Mouse (Mus musculus): Measurements from ENCODE around the gene Fabp6. TPM values are rescaled to one million over a fixed set of nuclear protein-coding genes. Genes with fewer than 3 reads are reported as not detected.
A peak's percentile ranks its signal among the peaks of the same experiment; 100 is the strongest.

The Fabp6 gene
- total and polyA plus RNA-seq, 2 experiments from 2014 or later = not detected

DNA sequence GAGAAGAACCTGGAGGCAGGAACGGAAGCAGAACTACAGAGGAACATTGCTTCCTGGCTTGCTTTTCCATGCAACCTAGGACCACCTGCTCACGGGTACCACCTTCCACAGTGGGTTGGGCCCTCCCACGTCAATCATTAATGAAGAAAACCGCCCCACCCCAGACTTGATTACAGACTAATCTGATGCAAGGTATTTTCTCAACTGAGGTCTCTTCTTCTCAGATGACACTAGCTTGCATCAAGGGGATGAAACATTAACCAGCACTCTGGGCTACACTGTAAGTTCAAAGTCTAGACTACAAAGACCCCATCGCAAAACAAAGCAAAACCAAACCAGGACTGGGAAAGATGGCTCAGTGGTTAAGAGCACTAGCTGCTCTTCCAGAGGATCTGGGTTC is 20.4 kb upstream of the Fabp6 start:
- peaks cover 7% of the 10 kb centered on the region for H3K4me1 ChIP-seq (ENCODE audit: insufficient read depth, low read length)
- no peaks in the 10 kb centered on the region for H3K9me3 ChIP-seq (ENCODE audit: low read length)
- no peaks in the 10 kb centered on the region for H3K27me3 ChIP-seq (ENCODE audit: insufficient read depth, low read length)
- no peak overlapping the region for H3K9ac ChIP-seq (replicated peaks; ENCODE audit: low read length, poor library complexity, severe bottlenecking)
- no peak for TF ChIP-seq CTCF (IDR thresholded peaks at IDR 0.05)
- no peaks in the 10 kb centered on the region for H3K36me3 ChIP-seq (ENCODE audit: insufficient read depth, low read length)
- DNase-seq (ENCODE audit: low spot score) = no peak
- no peak overlapping the region for H3K4me3 ChIP-seq (ENCODE audit: low read depth, low read length)
- H3K4me2 ChIP-seq (ENCODE audit: low read depth, low read length, poor library complexity, severe bottlenecking) = no peak overlapping the region
- H3K27ac ChIP-seq (ENCODE audit: low read depth, low read length) = no peak overlapping the region
- ATAC-seq (ENCODE audit: low FRiP score) = no peak
- 95% methylated on average over 5 of the region's 5 CpGs for WGBS

DNA sequence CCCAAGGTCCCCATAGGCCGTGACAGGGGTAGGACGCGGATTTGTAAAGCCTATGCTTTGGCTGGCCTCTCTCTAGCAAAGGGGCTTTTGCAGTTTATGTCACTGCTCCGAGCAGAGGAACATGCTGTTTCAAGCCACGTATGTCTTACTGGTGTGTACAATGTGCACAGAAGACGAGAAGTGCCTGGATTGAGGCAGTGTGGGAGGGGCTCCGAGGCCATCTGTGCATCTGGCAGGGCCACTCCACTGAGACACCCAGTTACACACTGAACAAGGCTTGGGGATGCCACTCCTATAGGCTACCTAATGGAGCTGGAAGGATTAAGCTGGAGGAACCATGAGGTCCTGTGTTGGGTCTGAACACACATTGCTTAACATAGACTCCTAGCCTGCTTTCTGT is 17.1 kb upstream of the Fabp6 start:
- Histone ChIP-seq H3K27me3 (ENCODE audit: insufficient read depth, low read length) (no peaks in the 10 kb centered on the region), H3K4me2 (ENCODE audit: low read depth, low read length, poor library complexity, severe bottlenecking) (no peak overlapping the region), H3K36me3 (ENCODE audit: insufficient read depth, low read length) (no peaks in the 10 kb centered on the region), H3K27ac (ENCODE audit: low read depth, low read length) (no peak overlapping the region), H3K9ac (replicated peaks; ENCODE audit: low read length, poor library complexity, severe bottlenecking) (no peak overlapping the region), H3K9me3 (ENCODE audit: low read length) (no peaks in the 10 kb centered on the region), H3K4me3 (ENCODE audit: low read depth, low read length) (no peak overlapping the region), H3K4me1 (ENCODE audit: insufficient read depth, low read length) (no peaks in the 10 kb centered on the region)
- 37% methylated on average over 7 of the region's 7 CpGs for WGBS
- TF ChIP-seq CTCF (IDR thresholded peaks at IDR 0.05) = no peak
- ATAC-seq (ENCODE audit: low FRiP score) (0 out of 2 replicates have a peak, but pooled peaks have one; percentile 47), DNase-seq (ENCODE audit: low spot score) (peak; percentile 24)

DNA sequence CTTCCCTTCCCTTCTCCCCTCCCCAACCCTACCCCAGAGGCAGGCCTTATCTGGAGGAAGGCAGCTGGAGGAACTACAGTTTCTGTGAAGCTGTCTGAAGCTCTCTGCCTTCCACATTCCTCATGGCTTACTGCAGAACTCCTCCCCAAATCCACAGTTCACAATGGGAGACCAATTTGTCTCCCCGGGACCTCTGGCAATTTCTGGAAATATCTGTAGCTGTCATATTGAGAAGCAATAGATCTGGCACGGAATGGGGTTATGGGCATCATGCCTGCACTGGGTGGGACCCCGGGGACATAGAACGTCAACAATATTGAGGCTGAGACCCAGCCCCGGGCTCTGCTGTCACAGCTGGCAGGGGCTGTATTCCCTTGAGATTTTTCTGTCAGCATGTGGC is 16.6 kb upstream of the Fabp6 start:
- peak; percentile 70 for ATAC-seq (ENCODE audit: low FRiP score)
- H3K27ac ChIP-seq (ENCODE audit: low read depth, low read length) = no peak overlapping the region; the same call in 1 of the 2 replicates
- 25% methylated on average over 5 of the region's 5 CpGs for WGBS

DNA sequence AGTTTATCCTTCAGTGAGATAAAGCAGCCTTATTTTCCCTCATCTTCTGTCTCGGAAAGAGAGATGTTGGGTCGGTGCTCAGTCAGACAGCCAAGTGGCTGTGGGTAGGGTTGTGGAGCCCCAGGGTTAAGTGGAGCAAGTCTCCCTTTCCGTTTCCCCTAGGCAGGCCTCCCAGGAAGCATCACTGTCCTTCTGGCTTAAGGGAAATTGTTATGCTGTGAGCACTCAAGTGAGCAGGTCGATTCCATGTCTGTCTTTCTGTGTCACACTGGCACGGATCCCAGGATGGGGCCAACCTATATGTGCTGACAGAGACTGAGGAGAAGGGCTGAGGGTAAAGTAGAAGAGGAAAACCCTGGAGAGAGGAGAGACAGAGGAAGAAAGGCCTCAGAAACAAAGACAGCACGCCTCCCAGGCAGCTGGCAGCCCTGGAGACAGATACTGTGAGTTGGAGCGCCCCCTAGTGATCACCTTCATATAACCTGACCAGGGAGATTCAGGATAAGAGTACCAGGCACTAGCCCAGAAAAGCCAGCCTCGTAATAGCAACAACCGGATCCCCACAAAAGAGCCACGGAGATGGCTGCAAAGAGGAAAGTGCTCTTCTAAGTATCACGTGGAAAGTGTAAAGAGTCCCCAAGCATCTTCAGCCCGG is 11.6 kb upstream of the Fabp6 start:
- ATAC-seq (ENCODE audit: low FRiP score) (peak; percentile 70; the same call in 1 of the 2 replicates), DNase-seq (ENCODE audit: low spot score) (peak; percentile 93)
- Histone ChIP-seq H3K36me3 (ENCODE audit: insufficient read depth, low read length) (no peaks in the 10 kb centered on the region), H3K4me3 (ENCODE audit: low read depth, low read length) (no peak overlapping the region), H3K4me1 (ENCODE audit: insufficient read depth, low read length) (no peaks in the 10 kb centered on the region), H3K9ac (replicated peaks; ENCODE audit: low read length, poor library complexity, severe bottlenecking) (no peak overlapping the region), H3K9me3 (ENCODE audit: low read length) (no peaks in the 10 kb centered on the region), H3K4me2 (ENCODE audit: low read depth, low read length, poor library complexity, severe bottlenecking) (no peak overlapping the region), H3K27me3 (ENCODE audit: insufficient read depth, low read length) (no peaks in the 10 kb centered on the region), H3K27ac (ENCODE audit: low read depth, low read length) (peak overlapping the region; percentile 20; the same call in 1 of the 2 replicates)
- TF ChIP-seq CTCF (IDR thresholded peaks at IDR 0.05) = peak; percentile 88
- WGBS = 19% methylated on average over 12 of the region's 12 CpGs

More for the DNA sequence above, 16.6 kb upstream of the Fabp6 start:
- Histone ChIP-seq H3K4me1 (ENCODE audit: insufficient read depth, low read length) (no peaks in the 10 kb centered on the region), H3K27me3 (ENCODE audit: insufficient read depth, low read length) (no peaks in the 10 kb centered on the region), H3K36me3 (ENCODE audit: insufficient read depth, low read length) (no peaks in the 10 kb centered on the region), H3K9me3 (ENCODE audit: low read length) (no peaks in the 10 kb centered on the region), H3K4me2 (ENCODE audit: low read depth, low read length, poor library complexity, severe bottlenecking) (no peak overlapping the region), H3K9ac (replicated peaks; ENCODE audit: low read length, poor library complexity, severe bottlenecking) (no peak overlapping the region), H3K4me3 (ENCODE audit: low read depth, low read length) (no peak overlapping the region)
- TF ChIP-seq CTCF (IDR thresholded peaks at IDR 0.05) = no peak
- DNase-seq (ENCODE audit: low spot score) = peak; percentile 32

DNA sequence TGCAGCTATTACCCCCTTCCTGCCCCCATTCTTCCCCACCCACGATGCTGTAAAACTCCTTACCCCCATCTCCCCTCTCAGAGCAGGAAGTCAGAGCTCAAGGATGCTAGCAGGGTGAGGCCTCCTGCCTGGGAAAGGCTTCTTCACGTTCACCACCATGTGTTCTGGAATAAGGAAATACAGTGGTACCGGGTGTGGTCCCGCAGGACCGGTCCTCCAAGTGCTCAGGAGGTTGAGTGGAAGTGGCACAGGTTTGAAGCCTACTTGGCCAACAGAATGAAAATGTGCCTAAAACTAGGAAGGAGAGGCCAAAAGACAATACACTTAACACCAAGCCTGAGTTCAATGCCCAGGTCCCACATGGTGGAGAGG is 9.3 kb upstream of the Fabp6 start:
- Histone ChIP-seq H3K36me3 (ENCODE audit: insufficient read depth, low read length) (no peaks in the 10 kb centered on the region), H3K9me3 (ENCODE audit: low read length) (no peaks in the 10 kb centered on the region), H3K4me1 (ENCODE audit: insufficient read depth, low read length) (no peaks in the 10 kb centered on the region), H3K9ac (replicated peaks; ENCODE audit: low read length, poor library complexity, severe bottlenecking) (no peak overlapping the region), H3K27ac (ENCODE audit: low read depth, low read length) (no peak overlapping the region), H3K27me3 (ENCODE audit: insufficient read depth, low read length) (no peaks in the 10 kb centered on the region), H3K4me3 (ENCODE audit: low read depth, low read length) (no peak overlapping the region), H3K4me2 (ENCODE audit: low read depth, low read length, poor library complexity, severe bottlenecking) (no peak overlapping the region)
- 84% methylated on average over 5 of the region's 5 CpGs for WGBS
- DNase-seq (ENCODE audit: low spot score) (no peak), ATAC-seq (ENCODE audit: low FRiP score) (no peak)
- TF ChIP-seq CTCF (IDR thresholded peaks at IDR 0.05) = no peak

DNA sequence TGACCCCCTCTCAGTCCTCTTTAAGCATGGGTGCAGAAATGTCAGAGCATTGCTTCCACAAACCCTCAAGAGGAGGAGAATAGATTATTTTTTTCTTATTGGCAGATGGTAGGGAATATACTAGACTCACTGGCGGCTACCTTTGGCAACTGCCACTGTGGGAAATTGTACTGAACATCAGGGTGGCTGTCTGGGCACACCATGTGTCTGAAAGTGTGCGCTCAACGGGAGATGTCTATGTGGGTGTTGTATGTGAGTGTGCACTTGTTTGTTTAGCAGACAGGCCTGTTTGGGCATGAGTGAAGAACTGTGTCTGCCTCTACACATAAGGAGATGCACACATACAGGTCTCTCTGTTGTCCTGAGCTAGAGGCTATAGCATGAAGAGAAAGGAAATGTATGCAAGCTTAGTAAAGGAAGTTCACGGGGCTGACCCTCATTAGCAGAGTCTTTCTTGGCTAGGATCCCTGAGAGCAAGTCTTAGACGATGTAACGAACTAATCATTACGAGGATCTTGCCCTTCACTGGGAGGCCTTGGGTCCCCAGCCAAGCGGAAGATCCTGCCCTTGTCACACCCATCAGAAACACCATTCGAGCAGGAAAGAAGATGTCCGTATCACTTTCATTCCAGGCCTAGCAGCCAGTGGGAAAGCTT is 8.8 kb upstream of the Fabp6 start:
- no peak for DNase-seq (ENCODE audit: low spot score)
- Histone ChIP-seq H3K4me3 (ENCODE audit: low read depth, low read length) (no peak overlapping the region), H3K9ac (replicated peaks; ENCODE audit: low read length, poor library complexity, severe bottlenecking) (no peak overlapping the region), H3K36me3 (ENCODE audit: insufficient read depth, low read length) (no peaks in the 10 kb centered on the region), H3K4me2 (ENCODE audit: low read depth, low read length, poor library complexity, severe bottlenecking) (no peak overlapping the region), H3K9me3 (ENCODE audit: low read length) (no peaks in the 10 kb centered on the region), H3K4me1 (ENCODE audit: insufficient read depth, low read length) (no peaks in the 10 kb centered on the region), H3K27me3 (ENCODE audit: insufficient read depth, low read length) (no peaks in the 10 kb centered on the region), H3K27ac (ENCODE audit: low read depth, low read length) (no peak overlapping the region)
- TF ChIP-seq CTCF (IDR thresholded peaks at IDR 0.05) = no peak
- ATAC-seq (ENCODE audit: low FRiP score) = no peak
- WGBS = 69% methylated on average over 10 of the region's 10 CpGs
